Mouse (Mus musculus): ENCODE data around the gene Foxr1. TPM values are rescaled to one million over a fixed set of nuclear protein-coding genes. Genes with fewer than 3 reads are reported as not detected.

The Foxr1 gene
- polyA plus RNA-seq, 1 experiment = not detected

DNA sequence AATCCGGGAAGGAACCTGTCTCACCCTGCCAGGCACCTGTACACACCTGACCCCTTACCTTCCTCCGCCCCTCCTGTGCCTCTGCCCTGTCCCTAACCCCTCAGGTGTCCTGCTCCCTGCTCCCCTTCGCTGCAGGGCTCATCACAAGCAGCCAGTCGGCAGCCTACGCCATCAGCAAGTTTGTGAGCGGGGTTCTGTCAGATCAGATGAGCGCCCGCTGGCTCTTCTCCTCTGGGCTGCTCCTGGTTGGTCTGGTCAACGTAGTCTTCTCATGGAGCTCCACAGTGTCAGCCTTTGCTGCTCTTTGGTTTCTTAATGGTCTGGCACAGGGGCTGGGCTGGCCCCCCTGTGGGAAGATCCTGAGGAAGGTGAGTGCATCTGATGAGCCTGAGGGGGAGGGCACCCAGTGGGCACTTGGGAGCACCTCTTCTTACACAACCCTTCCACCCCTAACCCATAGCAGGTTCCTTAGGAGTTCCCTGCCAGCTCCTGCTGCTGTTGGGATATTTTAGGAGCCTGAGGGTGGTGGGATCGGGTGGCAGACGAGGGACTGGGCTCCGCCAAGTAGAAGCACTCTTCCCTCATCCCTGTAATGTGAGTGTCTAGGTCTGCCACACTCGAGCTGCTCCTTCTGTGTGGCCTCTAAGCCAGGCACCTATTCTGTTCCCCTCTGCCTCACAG is 41.7 kb downstream of the Foxr1 start:
- Histone ChIP-seq H3ac (ENCODE audit: control insufficient read depth, insufficient read length, low read depth) (no peak overlapping the region), H3K79me2 (ENCODE audit: control insufficient read depth, insufficient read depth) (no peaks in the 10 kb centered on the region), H3K79me3 (ENCODE audit: low read depth) (peaks cover under 1% of the 10 kb centered on the region), H3K27me3 (ENCODE audit: control insufficient read depth, insufficient read depth, insufficient read length) (no peaks in the 10 kb centered on the region), H3K4me3 (ENCODE audit: insufficient read depth, poor library complexity, severe bottlenecking) (no peak overlapping the region), H3K36me3 (ENCODE audit: control insufficient read depth, insufficient read depth) (peaks cover 27% of the 10 kb centered on the region)
- TF ChIP-seq MYOD1 (IDR thresholded peaks at IDR 0.05; ENCODE audit: control insufficient read depth, insufficient read length, low read depth) = no peak
- no peak for TF ChIP-seq MYOG (IDR thresholded peaks at IDR 0.05; ENCODE audit: control insufficient read depth, extremely low read depth, insufficient read length)
- no peak for TF ChIP-seq USF1 (IDR thresholded peaks at IDR 0.05; ENCODE audit: low read depth)
- TF ChIP-seq CTCF (IDR thresholded peaks at IDR 0.05; ENCODE audit: control insufficient read depth, insufficient read depth, insufficient read length) = no peak
- no peak for TF ChIP-seq CEBPB (IDR thresholded peaks at IDR 0.05; ENCODE audit: low read depth)
- no peak for TF ChIP-seq FOSL1 (IDR thresholded peaks at IDR 0.05; ENCODE audit: insufficient read depth, low read length, poor library complexity, severe bottlenecking)
- no peak for TF ChIP-seq MAX (IDR thresholded peaks at IDR 0.05)

DNA sequence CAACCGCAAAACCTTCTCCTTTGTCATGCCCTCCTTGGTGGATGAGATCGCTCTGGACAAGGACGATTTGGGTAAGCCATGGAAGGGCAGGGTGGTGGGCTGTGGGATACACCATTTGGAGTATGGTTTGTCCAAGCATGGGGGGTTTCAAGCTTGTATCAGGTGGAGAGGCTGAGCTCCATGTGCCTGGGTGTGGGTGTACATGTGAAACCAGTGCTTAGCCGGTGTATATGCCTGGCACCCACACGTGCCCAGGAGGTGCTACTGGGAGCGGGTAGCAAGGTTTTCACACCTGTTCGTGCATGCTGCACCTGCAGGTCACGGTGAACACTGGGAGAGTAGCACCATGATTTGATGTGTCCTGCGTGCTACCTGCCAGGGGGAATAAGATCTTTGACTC is 42.4 kb downstream of the Foxr1 start:
- Histone ChIP-seq H3ac (ENCODE audit: control insufficient read depth, insufficient read length, low read depth) (no peak overlapping the region), H3K27me3 (ENCODE audit: control insufficient read depth, insufficient read depth, insufficient read length) (no peaks in the 10 kb centered on the region), H3K79me3 (ENCODE audit: low read depth) (no peaks in the 10 kb centered on the region), H3K4me3 (ENCODE audit: insufficient read depth, poor library complexity, severe bottlenecking) (no peak overlapping the region), H3K36me3 (ENCODE audit: control insufficient read depth, insufficient read depth) (peaks cover 20% of the 10 kb centered on the region), H3K79me2 (ENCODE audit: control insufficient read depth, insufficient read depth) (no peaks in the 10 kb centered on the region)
- TF ChIP-seq CTCF (IDR thresholded peaks at IDR 0.05; ENCODE audit: control insufficient read depth, insufficient read depth, insufficient read length) (no peak), MYOG (IDR thresholded peaks at IDR 0.05; ENCODE audit: control insufficient read depth, extremely low read depth, insufficient read length) (no peak)

DNA sequence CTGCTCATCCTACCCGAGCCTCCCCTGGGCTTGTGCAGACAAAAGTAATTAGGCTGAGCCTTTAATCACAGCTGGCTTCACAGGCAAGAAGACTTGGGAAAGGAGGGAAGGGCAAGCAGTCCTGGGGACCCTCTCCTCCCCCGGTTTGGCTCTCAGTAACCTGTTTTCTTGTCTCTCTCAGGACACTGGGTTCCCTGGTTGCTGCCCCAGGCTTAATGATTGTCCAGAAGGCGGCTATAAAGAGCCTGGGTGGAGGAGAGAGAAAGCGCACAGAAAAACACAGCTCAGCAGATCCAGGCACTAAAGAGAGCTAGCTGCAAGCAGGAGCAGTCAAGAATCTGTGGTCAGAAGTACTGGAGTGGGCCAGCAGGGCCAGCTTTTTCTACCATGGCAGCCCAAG is 42.8 kb downstream of the Foxr1 start:
- H3K36me3 ChIP-seq (ENCODE audit: control insufficient read depth, insufficient read depth) = peaks cover 18% of the 10 kb centered on the region
- H3K79me3 ChIP-seq (ENCODE audit: low read depth) = no peaks in the 10 kb centered on the region
- H3K79me2 ChIP-seq (ENCODE audit: control insufficient read depth, insufficient read depth) = no peaks in the 10 kb centered on the region
- TF ChIP-seq USF1 (IDR thresholded peaks at IDR 0.05; ENCODE audit: low read depth) = no peak
- H3K27me3 ChIP-seq (ENCODE audit: control insufficient read depth, insufficient read depth, insufficient read length) = no peaks in the 10 kb centered on the region
- H3K4me3 ChIP-seq (ENCODE audit: insufficient read depth, poor library complexity, severe bottlenecking) = no peak overlapping the region
- no peak overlapping the region for H3ac ChIP-seq (ENCODE audit: control insufficient read depth, insufficient read length, low read depth)

DNA sequence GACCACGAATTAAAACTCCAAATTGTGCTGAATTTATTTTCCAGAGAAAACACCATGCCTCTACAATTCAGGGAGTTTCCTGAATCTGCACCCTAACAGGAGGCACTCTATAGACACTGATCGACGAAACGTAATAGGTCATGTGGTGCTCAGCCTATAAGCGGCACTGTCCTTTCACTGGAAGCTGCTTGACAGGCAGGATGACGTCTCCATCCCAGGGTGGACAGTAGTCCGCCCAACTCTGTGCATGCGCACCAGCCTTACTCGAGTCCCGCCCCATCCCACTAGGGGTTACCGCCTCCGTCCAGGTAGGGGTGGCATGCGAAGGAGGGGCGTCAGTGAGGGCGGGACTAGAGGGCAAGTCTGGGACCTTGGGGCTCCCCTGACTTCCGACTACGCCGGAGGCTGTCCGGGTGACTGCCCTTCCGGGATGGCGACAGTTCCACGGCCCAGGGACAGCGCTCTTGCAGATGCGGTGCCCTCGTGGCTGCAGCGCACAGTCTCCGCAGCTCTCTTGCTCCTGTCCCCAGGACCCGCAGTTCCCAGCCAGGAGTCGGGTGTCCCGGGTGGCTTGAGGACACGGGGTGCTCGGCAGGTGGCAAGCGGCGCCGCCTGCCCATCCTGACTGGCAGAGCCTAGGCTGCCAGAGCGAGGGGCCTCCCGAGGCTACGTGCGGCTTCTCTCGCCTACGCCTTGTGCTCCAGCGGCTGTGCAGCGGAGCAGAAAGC is 44.1 kb downstream of the Foxr1 start, which contains the start of gene Slc37a4:
Gene Slc37a4, plus strand, starts transcription at position 169 of the 728 bp plus-strand sequence.
- Histone ChIP-seq H3K27me3 (ENCODE audit: control insufficient read depth, insufficient read depth, insufficient read length) (no peaks in the 10 kb centered on the region), H3K79me3 (ENCODE audit: low read depth) (no peaks in the 10 kb centered on the region), H3ac (ENCODE audit: control insufficient read depth, insufficient read length, low read depth) (peak within 1 kb of the TSS; percentile 76), H3K36me3 (ENCODE audit: control insufficient read depth, insufficient read depth) (peaks cover 9% of the 10 kb centered on the region), H3K4me3 (ENCODE audit: insufficient read depth, poor library complexity, severe bottlenecking) (peak within 1 kb of the TSS; percentile 50), H3K79me2 (ENCODE audit: control insufficient read depth, insufficient read depth) (no peaks in the 10 kb centered on the region)
- TF ChIP-seq MYOG (IDR thresholded peaks at IDR 0.05; ENCODE audit: control insufficient read depth, extremely low read depth, insufficient read length) = no peak
- TF ChIP-seq MAX (IDR thresholded peaks at IDR 0.05) = peak; percentile 8
- TF ChIP-seq USF1 (IDR thresholded peaks at IDR 0.05; ENCODE audit: low read depth) = peak; percentile 97
- no peak for TF ChIP-seq MYOD1 (IDR thresholded peaks at IDR 0.05; ENCODE audit: control insufficient read depth, insufficient read length, low read depth)
- TF ChIP-seq CEBPB (IDR thresholded peaks at IDR 0.05; ENCODE audit: low read depth) = no peak

DNA sequence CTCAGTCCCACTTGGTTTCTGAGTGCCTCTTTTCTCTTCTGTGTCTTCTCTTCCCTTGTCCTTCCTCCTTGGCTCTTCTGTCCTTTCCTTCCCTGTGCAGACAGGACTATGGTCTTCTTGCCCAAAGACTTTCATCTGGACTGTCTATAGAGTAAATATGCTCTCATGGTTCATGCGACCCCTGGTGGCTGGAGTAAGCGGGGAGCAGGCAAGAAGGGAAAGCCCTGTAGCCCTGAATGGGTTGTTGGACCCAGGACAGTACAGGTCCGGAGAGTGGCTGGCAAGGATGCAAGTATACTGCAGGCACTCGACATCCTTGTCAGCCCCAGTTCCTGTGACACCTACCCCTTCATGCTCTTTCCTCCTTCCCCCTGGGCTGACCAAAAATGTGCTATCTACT is 49.5 kb downstream of the Foxr1 start:
- H3K36me3 ChIP-seq (ENCODE audit: control insufficient read depth, insufficient read depth) = peaks cover 53% of the 10 kb centered on the region

DNA sequence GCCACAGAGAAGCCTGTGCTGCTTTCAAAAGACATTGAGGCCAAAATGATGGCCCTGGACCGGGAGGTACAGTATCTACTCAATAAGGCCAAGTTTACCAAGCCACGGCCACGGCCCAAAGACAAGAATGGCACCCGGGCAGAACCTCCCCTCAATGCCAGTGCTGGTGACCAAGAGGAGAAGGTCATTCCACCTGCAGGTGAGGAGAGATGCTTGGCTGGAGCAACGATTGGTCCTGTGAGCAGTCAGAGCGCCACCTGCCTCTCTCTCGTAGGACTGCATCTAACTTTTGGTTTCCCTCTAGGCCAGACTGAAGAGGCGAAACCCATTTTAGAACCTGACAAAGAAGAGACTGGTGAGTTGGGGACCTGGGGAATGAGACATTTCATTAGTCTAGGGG is 51.7 kb downstream of the Foxr1 start:
- H3K27me3 ChIP-seq (ENCODE audit: control insufficient read depth, insufficient read depth, insufficient read length) = no peaks in the 10 kb centered on the region
- H3K79me2 ChIP-seq (ENCODE audit: control insufficient read depth, insufficient read depth) = no peaks in the 10 kb centered on the region
- H3K4me3 ChIP-seq (ENCODE audit: insufficient read depth, poor library complexity, severe bottlenecking) = no peak overlapping the region
- H3ac ChIP-seq (ENCODE audit: control insufficient read depth, insufficient read length, low read depth) = no peak overlapping the region
- H3K36me3 ChIP-seq (ENCODE audit: control insufficient read depth, insufficient read depth) = peaks cover 75% of the 10 kb centered on the region
- no peak for TF ChIP-seq MYOD1 (IDR thresholded peaks at IDR 0.05; ENCODE audit: control insufficient read depth, insufficient read length, low read depth)
- peak; percentile 47 for TF ChIP-seq CTCF (IDR thresholded peaks at IDR 0.05; ENCODE audit: control insufficient read depth, insufficient read depth, insufficient read length)
- H3K79me3 ChIP-seq (ENCODE audit: low read depth) = no peaks in the 10 kb centered on the region

More for the DNA sequence above, 49.5 kb downstream of the Foxr1 start:
- Histone ChIP-seq H3K4me3 (ENCODE audit: insufficient read depth, poor library complexity, severe bottlenecking) (no peak overlapping the region), H3K79me2 (ENCODE audit: control insufficient read depth, insufficient read depth) (no peaks in the 10 kb centered on the region), H3K79me3 (ENCODE audit: low read depth) (no peaks in the 10 kb centered on the region), H3ac (ENCODE audit: control insufficient read depth, insufficient read length, low read depth) (no peak overlapping the region), H3K27me3 (ENCODE audit: control insufficient read depth, insufficient read depth, insufficient read length) (no peaks in the 10 kb centered on the region)
- TF ChIP-seq CEBPB (IDR thresholded peaks at IDR 0.05; ENCODE audit: low read depth) (no peak), FOSL1 (IDR thresholded peaks at IDR 0.05; ENCODE audit: insufficient read depth, low read length, poor library complexity, severe bottlenecking) (no peak), MYOD1 (IDR thresholded peaks at IDR 0.05; ENCODE audit: control insufficient read depth, insufficient read length, low read depth) (no peak), USF1 (IDR thresholded peaks at IDR 0.05; ENCODE audit: low read depth) (no peak), MAX (IDR thresholded peaks at IDR 0.05) (no peak), MYOG (IDR thresholded peaks at IDR 0.05; ENCODE audit: control insufficient read depth, extremely low read depth, insufficient read length) (no peak), CTCF (IDR thresholded peaks at IDR 0.05; ENCODE audit: control insufficient read depth, insufficient read depth, insufficient read length) (no peak)
